Mouse (Mus musculus) layer of hippocampus, adult 18-20 months (tissue): ENCODE measurements around the gene Cisd3. TPM values are rescaled to one million over a fixed set of nuclear protein-coding genes. Genes with fewer than 3 reads are reported as not detected.

Source experiments
- microRNA-seq, 2 experiments: library from miRNA; unstranded; fragments of <30 nt; microRNA quantifications; one replicate each; pipeline ENCODE4 v1.2.0; 2021
- total RNA-seq, 2 experiments: library from RNA; stranded (reverse); gene quantifications; 2 replicates each; pipeline ENCODE4 v1.2.3; 2021

Gene Cisd3
- total RNA-seq, 2 experiments from 2014 or later = 51.3 to 52.0 TPM

Small RNA genes within 50 kb of the gene (microRNA-seq; reads per million reads assigned to microRNA genes)
- 0 to 0.39 reads per million in 2 experiments for gene Gm24158
- 0.20 to 2.0 reads per million in 2 experiments for gene Mir6927

Other genes starting within 250 kb of the Cisd3 start
- gene 4933428G20Rik, start 185.5 kb upstream of the Cisd3 start, total RNA-seq = not detected
- 100 to 1,000 TPM; 218 to 221 TPM for gene Srcin1, start 109.6 kb upstream of the Cisd3 start, total RNA-seq
- 10 to 100 TPM; 46.1 to 48.8 TPM for gene Epop, start 56.1 kb upstream of the Cisd3 start, total RNA-seq
- gene Mllt6, start 22.4 kb upstream of the Cisd3 start, total RNA-seq = 100 to 1,000 TPM; 122 to 137 TPM
- gene Pcgf2, start 14.7 kb downstream of the Cisd3 start, total RNA-seq = 10 to 100 TPM; 21.7 to 24.6 TPM
- gene Psmb3, start 17.6 kb downstream of the Cisd3 start, total RNA-seq = 100 to 1,000 TPM; 124 to 128 TPM
- 100 to 1,000 TPM; 114 to 115 TPM for gene Pip4k2b, start 58.9 kb downstream of the Cisd3 start, total RNA-seq
- gene Cwc25, start 80.7 kb downstream of the Cisd3 start, total RNA-seq = 10 to 100 TPM; 18.6 to 23.2 TPM
- gene 1700001P01Rik, start 90.1 kb downstream of the Cisd3 start, total RNA-seq = 1 to 10 TPM; 1.1 to 1.2 TPM
- 100 to 1,000 TPM; 367 to 379 TPM for gene Rpl23, start 96.6 kb downstream of the Cisd3 start, total RNA-seq
- gene Lasp1, start 113.2 kb downstream of the Cisd3 start, total RNA-seq = 100 to 1,000 TPM; 107 to 110 TPM
- 10 to 100 TPM; 70.8 to 71.5 TPM for gene B230217C12Rik, start 155.0 kb downstream of the Cisd3 start, total RNA-seq
- gene Fbxo47, start 198.3 kb downstream of the Cisd3 start, total RNA-seq = 1 to 10 TPM; 1.6 to 2.6 TPM